ENCODE assay signal across 9 mouse cellular contexts in the genomic region with DNA sequence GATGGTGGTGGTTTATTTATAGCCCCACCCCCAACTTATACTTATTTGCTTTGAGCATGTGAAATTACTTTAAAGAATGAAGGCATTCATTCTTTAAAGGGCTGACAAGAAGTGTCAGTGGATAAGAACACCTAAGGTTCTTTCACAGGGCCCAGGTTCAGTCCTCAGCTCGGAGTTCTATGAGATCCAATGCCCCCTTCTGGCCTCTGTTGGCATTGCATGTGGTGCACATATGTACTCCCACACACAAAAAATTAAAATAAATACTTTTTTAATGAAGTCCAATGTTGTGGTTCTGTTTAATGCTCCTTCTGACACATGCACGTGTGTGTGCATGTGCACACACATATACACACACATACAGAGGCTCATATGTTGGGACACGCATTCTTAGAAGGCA.
A peak's percentile ranks its signal among the peaks of the same experiment; 100 is the strongest.
DNase-seq lines count a peak whose midpoint lies in the region; ATAC-seq lines count a peak whose summit lies in the region.
"Had no signal": no experiment of that assay in that cellular context is flagged by ENCODE, and none has a peak within 500 bp of the region (broad histone marks: within the 10 kb centered on the region; RNA-seq: fewer than 3 reads in every experiment).

No protein-coding gene starts in this region.

- no peaks in the 10 kb centered on the region for H3K36me3 ChIP-seq in forebrain, embryonic 11.5 days (ENCODE audit: control insufficient read depth, insufficient read depth, low read length)
- H3K36me3 ChIP-seq in forebrain, embryonic 12.5 days (replicated peaks) = no peaks in the 10 kb centered on the region
- H3K36me3 ChIP-seq in neural tube, embryonic 15.5 days = no peaks in the 10 kb centered on the region

- peak; percentile 64 for DNase-seq in forebrain, embryonic 11.5 days (ENCODE audit: low spot score)
- DNase-seq in neural tube, embryonic 10.5 days (ENCODE audit: extremely low spot score, low spot score) = peak; percentile 51
- peak; percentile 71 for DNase-seq in adrenal gland, postnatal 25 days
- no peak for DNase-seq in Muller cell, postnatal 12 days (ENCODE audit: inconsistent ontology term)

- H3K4me3 ChIP-seq in forebrain, embryonic 11.5 days (ENCODE audit: low read depth, low read length) = no peak overlapping the region
- H3K4me3 ChIP-seq in forebrain, embryonic 12.5 days (replicated peaks) = no peak overlapping the region
- H3K4me3 ChIP-seq in neural tube, embryonic 15.5 days (replicated peaks) = no peak overlapping the region
- H3K4me3 ChIP-seq: heart, embryonic 13.5 days had no signal

- H3K27ac ChIP-seq in forebrain, embryonic 11.5 days (ENCODE audit: low read depth, low read length) = no peak overlapping the region
- H3K27ac ChIP-seq in forebrain, embryonic 12.5 days = no peak overlapping the region
- no peak overlapping the region for H3K27ac ChIP-seq in neural tube, embryonic 15.5 days (replicated peaks)
- H3K27ac ChIP-seq: heart, embryonic 13.5 days had no signal

- 68% methylated on average over 3 of the region's 3 CpGs for WGBS in forebrain, embryonic 11.5 days
- 75% methylated on average over 3 of the region's 3 CpGs for WGBS in forebrain, embryonic 12.5 days
- 88% methylated on average over 3 of the region's 3 CpGs for WGBS in neural tube, embryonic 15.5 days

- no peaks in the 10 kb centered on the region for H3K27me3 ChIP-seq in forebrain, embryonic 11.5 days (ENCODE audit: control insufficient read depth, insufficient read depth, low read length)
- H3K27me3 ChIP-seq in forebrain, embryonic 12.5 days = no peaks in the 10 kb centered on the region
- H3K27me3 ChIP-seq in neural tube, embryonic 15.5 days (replicated peaks) = no peaks in the 10 kb centered on the region
- H3K27me3 ChIP-seq: heart, embryonic 13.5 days had no signal

- no peak for ATAC-seq in forebrain, embryonic 11.5 days (replicated peaks; ENCODE audit: low FRiP score)
- ATAC-seq in forebrain, embryonic 12.5 days (ENCODE audit: low FRiP score) = no peak
- no peak for ATAC-seq in neural tube, embryonic 15.5 days (ENCODE audit: low FRiP score)
- peak; percentile 37; the same call in 1 of the 2 replicates for ATAC-seq in granulocyte monocyte progenitor cell, adult 5-6 weeks (replicated peaks; ENCODE audit: poor library complexity, severe bottlenecking)
- ATAC-seq in megakaryocyte progenitor cell, adult 5-6 weeks (replicated peaks; ENCODE audit: poor library complexity) = peak; percentile 57; the same call in 1 of the 2 replicates

- H3K4me1 ChIP-seq in forebrain, embryonic 11.5 days (replicated peaks; ENCODE audit: control insufficient read depth, insufficient read depth, low read length) = no peaks in the 10 kb centered on the region
- H3K4me1 ChIP-seq in forebrain, embryonic 12.5 days = peaks cover 10% of the 10 kb centered on the region
- H3K4me1 ChIP-seq in neural tube, embryonic 15.5 days = peaks cover 4% of the 10 kb centered on the region

- H3K9me3 ChIP-seq in forebrain, embryonic 11.5 days (ENCODE audit: control insufficient read depth, low read length) = no peaks in the 10 kb centered on the region
- H3K9me3 ChIP-seq in forebrain, embryonic 12.5 days = no peaks in the 10 kb centered on the region
- H3K9me3 ChIP-seq in neural tube, embryonic 15.5 days (replicated peaks) = no peaks in the 10 kb centered on the region

- H3K4me2 ChIP-seq in forebrain, embryonic 11.5 days (ENCODE audit: low read depth, low read length, severe bottlenecking) = no peak overlapping the region
- H3K4me2 ChIP-seq in forebrain, embryonic 12.5 days = no peak overlapping the region
- no peak overlapping the region for H3K4me2 ChIP-seq in neural tube, embryonic 15.5 days
- H3K4me2 ChIP-seq: heart, embryonic 13.5 days had no signal

- H3K9ac ChIP-seq in forebrain, embryonic 11.5 days (ENCODE audit: low read length) = no peak overlapping the region
- no peak overlapping the region for H3K9ac ChIP-seq in forebrain, embryonic 12.5 days
- H3K9ac ChIP-seq in neural tube, embryonic 15.5 days (replicated peaks) = no peak overlapping the region
- H3K9ac ChIP-seq: heart, embryonic 13.5 days had no signal

Comparison
In these comparisons a context has a peak if more than half of its experiments do, and no peak if none do; other contexts are left out.
1. ATAC-seq: peak in granulocyte monocyte progenitor cell, adult 5-6 weeks (single experiment) and megakaryocyte progenitor cell, adult 5-6 weeks (single experiment); none in forebrain, embryonic 11.5 days (single experiment), forebrain, embryonic 12.5 days (single experiment) and neural tube, embryonic 15.5 days (single experiment).